In the genomic region with DNA sequence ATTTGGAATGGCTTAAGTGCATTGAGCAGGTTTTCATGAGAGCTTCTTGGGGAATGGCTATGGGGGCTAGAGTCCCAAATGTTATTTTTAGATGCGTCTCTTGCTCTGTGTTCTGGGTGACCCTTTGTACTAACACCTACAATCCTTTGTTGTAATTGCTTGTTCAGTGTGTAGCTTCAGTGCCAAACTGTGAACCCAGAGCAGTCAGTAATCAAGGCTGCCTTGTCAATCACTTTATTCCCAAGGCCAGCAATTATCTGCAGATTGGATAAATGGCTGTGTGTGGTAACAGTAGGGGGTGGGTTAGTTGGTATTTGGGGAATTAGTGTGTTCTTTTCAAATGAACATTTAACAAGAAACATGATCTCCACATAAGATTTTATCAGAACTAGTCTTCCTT, we compare ENCODE assay signal across 24 mouse cellular contexts.
DNase-seq lines count a peak whose midpoint lies in the region; ATAC-seq and TF ChIP-seq lines count a peak whose summit lies in the region.
"Had no signal": no experiment of that assay in that cellular context is flagged by ENCODE, and none has a peak within 500 bp of the region (broad histone marks: within the 10 kb centered on the region; RNA-seq: fewer than 3 reads in every experiment).

No protein-coding gene starts in this region.

- 33% methylated on average over 1 of the region's 1 CpGs for WGBS in midbrain, embryonic 11.5 days
- WGBS in midbrain, postnatal 0 days = 33% methylated on average over 1 of the region's 1 CpGs
- WGBS in forebrain, embryonic 14.5 days = 3% methylated on average over 1 of the region's 1 CpGs

- H3K36me3 ChIP-seq in midbrain, embryonic 11.5 days (ENCODE audit: control insufficient read depth, insufficient read depth, low read length) = no peaks in the 10 kb centered on the region
- H3K36me3 ChIP-seq in midbrain, postnatal 0 days (ENCODE audit: insufficient read depth, low read length) = no peaks in the 10 kb centered on the region
- no peaks in the 10 kb centered on the region for H3K36me3 ChIP-seq in forebrain, embryonic 14.5 days (ENCODE audit: control insufficient read depth, insufficient read depth, low read length)
- H3K36me3 ChIP-seq: heart, embryonic 13.5 days; hindbrain, embryonic 15.5 days; intestine, embryonic 15.5 days; limb, embryonic 13.5 days; liver, embryonic 12.5 days had no signal

- no peak overlapping the region for H3K9ac ChIP-seq in midbrain, embryonic 11.5 days (ENCODE audit: low read length)
- no peak overlapping the region for H3K9ac ChIP-seq in midbrain, postnatal 0 days (replicated peaks; ENCODE audit: low read length, poor library complexity, severe bottlenecking)
- H3K9ac ChIP-seq in forebrain, embryonic 14.5 days (ENCODE audit: low read length) = no peak overlapping the region
- H3K9ac ChIP-seq: heart, embryonic 13.5 days; hindbrain, embryonic 15.5 days; intestine, embryonic 15.5 days; limb, embryonic 13.5 days; liver, embryonic 12.5 days had no signal

- no peaks in the 10 kb centered on the region for H3K4me1 ChIP-seq in midbrain, embryonic 11.5 days (ENCODE audit: control insufficient read depth, insufficient read depth, low read length)
- H3K4me1 ChIP-seq in midbrain, postnatal 0 days (ENCODE audit: insufficient read depth, low read length) = no peaks in the 10 kb centered on the region
- no peaks in the 10 kb centered on the region for H3K4me1 ChIP-seq in forebrain, embryonic 14.5 days (ENCODE audit: control insufficient read depth, insufficient read depth, low read length)
- H3K4me1 ChIP-seq: heart, embryonic 13.5 days; hindbrain, embryonic 15.5 days; intestine, embryonic 15.5 days; limb, embryonic 13.5 days; liver, embryonic 12.5 days had no signal

- H3K27me3 ChIP-seq in midbrain, embryonic 11.5 days (ENCODE audit: control insufficient read depth, insufficient read depth, low read length) = no peaks in the 10 kb centered on the region
- H3K27me3 ChIP-seq in midbrain, postnatal 0 days (ENCODE audit: insufficient read depth, low read length) = no peaks in the 10 kb centered on the region
- no peaks in the 10 kb centered on the region for H3K27me3 ChIP-seq in forebrain, embryonic 14.5 days (replicated peaks; ENCODE audit: control insufficient read depth, insufficient read depth, low read length)
- H3K27me3 ChIP-seq: heart, embryonic 13.5 days; hindbrain, embryonic 15.5 days; intestine, embryonic 15.5 days; limb, embryonic 13.5 days; liver, embryonic 12.5 days had no signal

- no peak overlapping the region for H3K27ac ChIP-seq in midbrain, embryonic 11.5 days (ENCODE audit: low read depth, low read length)
- no peak overlapping the region for H3K27ac ChIP-seq in midbrain, postnatal 0 days (ENCODE audit: low read depth, low read length)
- no peak overlapping the region for H3K27ac ChIP-seq in forebrain, embryonic 14.5 days (ENCODE audit: low read depth, low read length)
- H3K27ac ChIP-seq: heart, adult 2 months; heart, embryonic 13.5 days; hindbrain, embryonic 15.5 days; intestine, embryonic 15.5 days; limb, embryonic 13.5 days; liver, embryonic 12.5 days; stomach, postnatal 0 days had no signal

- no peaks in the 10 kb centered on the region for H3K9me3 ChIP-seq in midbrain, embryonic 11.5 days (ENCODE audit: control insufficient read depth, low read length)
- H3K9me3 ChIP-seq in midbrain, postnatal 0 days (ENCODE audit: low read length) = no peaks in the 10 kb centered on the region
- H3K9me3 ChIP-seq in forebrain, embryonic 14.5 days (replicated peaks; ENCODE audit: control insufficient read depth, low read length) = no peaks in the 10 kb centered on the region
- H3K9me3 ChIP-seq: heart, embryonic 13.5 days; hindbrain, embryonic 15.5 days; intestine, embryonic 15.5 days; limb, embryonic 13.5 days; liver, embryonic 12.5 days had no signal

- no peak for TF ChIP-seq CTCF in midbrain, postnatal 0 days (IDR thresholded peaks at IDR 0.05)

- H3K4me3 ChIP-seq in midbrain, embryonic 11.5 days (ENCODE audit: low read depth, low read length) = no peak overlapping the region
- no peak overlapping the region for H3K4me3 ChIP-seq in midbrain, postnatal 0 days (ENCODE audit: low read depth, low read length)
- H3K4me3 ChIP-seq in forebrain, embryonic 14.5 days (ENCODE audit: low read depth, low read length) = no peak overlapping the region
- H3K4me3 ChIP-seq: heart, adult 2 months; heart, embryonic 13.5 days; hindbrain, embryonic 15.5 days; intestine, embryonic 15.5 days; limb, embryonic 13.5 days; liver, embryonic 12.5 days had no signal

- 0 out of 2 replicates have a peak, but pooled peaks have one; percentile 38 for ATAC-seq in midbrain, embryonic 11.5 days (ENCODE audit: low FRiP score)
- no peak for ATAC-seq in midbrain, postnatal 0 days (ENCODE audit: low FRiP score)
- peak; percentile 58 for ATAC-seq in forebrain, embryonic 14.5 days
- ATAC-seq: intestine, embryonic 15.5 days; liver, embryonic 12.5 days had no signal

- no peak for DNase-seq in midbrain, embryonic 11.5 days (ENCODE audit: low spot score, missing footprints)
- no peak for DNase-seq in midbrain, postnatal 0 days (ENCODE audit: low spot score)
- peak; percentile 8 for DNase-seq in embryo, embryonic 11 days
- peak; percentile 69 for DNase-seq in forebrain, embryonic 14.5 days (ENCODE audit: low spot score)
- peak; percentile 70 for DNase-seq in retina, embryonic 14.5 days (ENCODE audit: low spot score)
- DNase-seq in adrenal gland, postnatal 25 days = no peak
- no peak for DNase-seq in left cerebral cortex, adult 18-20 months (ENCODE audit: low spot score in 2 of 2)
- DNase-seq: adrenal gland, postnatal 14 days; cerebellum, adult 11-12 months; cerebellum, postnatal 10 days; gastrocnemius, postnatal 36 days; heart, adult 2 months; kidney, adult 8-10 months; kidney, postnatal 14 days; lung, adult 18-20 months; lung, postnatal 10 days; right cerebral cortex, postnatal 14 days; thymus, adult 2 months had no signal

- no peak overlapping the region for H3K4me2 ChIP-seq in midbrain, embryonic 11.5 days
- no peak overlapping the region for H3K4me2 ChIP-seq in midbrain, postnatal 0 days (ENCODE audit: low read depth, low read length, poor library complexity, severe bottlenecking)
- no peak overlapping the region for H3K4me2 ChIP-seq in forebrain, embryonic 14.5 days (ENCODE audit: low read length)
- H3K4me2 ChIP-seq: heart, embryonic 13.5 days; hindbrain, embryonic 15.5 days; intestine, embryonic 15.5 days; limb, embryonic 13.5 days; liver, embryonic 12.5 days had no signal

Comparison
In these comparisons a context has a peak if more than half of its experiments do, and no peak if none do; other contexts are left out.
1. DNase-seq: peak in embryo, embryonic 11 days (single experiment), forebrain, embryonic 14.5 days (single experiment) and retina, embryonic 14.5 days (single experiment); none in midbrain, embryonic 11.5 days (single experiment), midbrain, postnatal 0 days (single experiment), adrenal gland, postnatal 25 days (single experiment) and left cerebral cortex, adult 18-20 months (0 of 2).